8 mouse cellular contexts compared by ENCODE assay signal in the genomic region with DNA sequence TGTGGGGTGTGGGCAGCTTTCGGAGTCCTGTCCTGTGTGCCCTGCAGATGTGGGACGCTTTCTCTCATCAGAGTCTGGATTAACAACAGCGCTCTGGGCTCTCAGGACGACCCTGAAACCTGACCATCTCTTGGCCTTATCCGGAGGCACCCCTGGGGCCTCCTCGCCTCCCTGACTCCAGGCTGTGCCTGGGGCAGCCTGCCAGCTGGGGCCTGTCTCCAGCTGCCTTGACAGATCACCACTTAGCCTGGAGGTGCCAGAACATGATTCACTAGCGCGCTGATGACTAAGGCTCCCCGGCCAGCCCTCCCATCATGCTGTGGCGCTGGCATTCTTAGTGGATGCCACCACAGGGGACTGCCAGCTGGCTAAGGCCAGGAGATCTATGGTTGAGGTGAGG. TPM values are rescaled to one million over a fixed set of nuclear protein-coding genes. Genes with fewer than 3 reads are reported as not detected.
DNase-seq lines count a peak whose midpoint lies in the region; ATAC-seq and TF ChIP-seq lines count a peak whose summit lies in the region.

No protein-coding gene starts in this region.

- no peak overlapping the region for H3K4me3 ChIP-seq in lung, adult 2 months (replicated peaks; ENCODE audit: extremely low read depth, low read depth, low read length)

- peak; percentile 87 for ATAC-seq in frontal cortex, adult (ENCODE audit: low TSS enrichment)

- intact Hi-C loops in heart, postnatal 36 days (cut with DNase I), result no loop called here

- 22% methylated on average over 10 of the region's 10 CpGs for WGBS in lung, adult 2 months

- TF ChIP-seq CTCF in lung, adult 2 months (IDR thresholded peaks at IDR 0.05; ENCODE audit: insufficient read depth, low read length), result no peak

- H3K4me1 ChIP-seq in lung, adult 2 months (ENCODE audit: control insufficient read depth, insufficient read depth, low read length), result peaks cover 16% of the 10 kb centered on the region

- no peak for DNase-seq in frontal cortex, postnatal 14 days (ENCODE audit: low spot score in 2 of 2)
- peak; percentile 45 for DNase-seq in forelimb bud, embryonic 11.5 days (ENCODE audit: low read depth, low spot score)
- peak; percentile 83 to 85 for DNase-seq in heart, postnatal 36 days
- peak; percentile 49 to 72 for DNase-seq in layer of hippocampus, adult 18-20 months (ENCODE audit: low spot score in 2 of 2)
- DNase-seq in lung, adult 2 months, result peak; percentile 62
- DNase-seq in right cerebral cortex, adult 18-20 months, result peak; percentile 85
- no peak for DNase-seq in cerebellum, adult 8-10 months

- TF ChIP-seq POLR2A in lung, adult 2 months (IDR thresholded peaks at IDR 0.05; ENCODE audit: borderline replicate concordance, extremely low read depth, low read depth, low read length), result no peak

RNA-seq across cellular contexts. Expression of gene Sik1, which starts 37.1 kb away (rescaled TPM):
- 10 to 100 TPM; 24.0 to 68.3 TPM for total RNA-seq in heart, postnatal 36 days (2021)
- 10 to 100 TPM; 17.0 to 20.1 TPM for total RNA-seq in layer of hippocampus, adult 18-20 months (2021)
- polyA plus RNA-seq in lung, adult 2 months (2012; rRNA removed), result 60.5 and 87.9 TPM in 2 replicates

Comparison
In these comparisons a context has a peak if more than half of its experiments do, and no peak if none do; other contexts are left out.
1. DNase-seq: peak in forelimb bud, embryonic 11.5 days (single experiment), heart, postnatal 36 days (2 of 2), layer of hippocampus, adult 18-20 months (2 of 2), lung, adult 2 months (single experiment) and right cerebral cortex, adult 18-20 months (single experiment); none in frontal cortex, postnatal 14 days (0 of 2) and cerebellum, adult 8-10 months (single experiment).